ENCODE assay signal across 7 mouse cellular contexts in the genomic region with DNA sequence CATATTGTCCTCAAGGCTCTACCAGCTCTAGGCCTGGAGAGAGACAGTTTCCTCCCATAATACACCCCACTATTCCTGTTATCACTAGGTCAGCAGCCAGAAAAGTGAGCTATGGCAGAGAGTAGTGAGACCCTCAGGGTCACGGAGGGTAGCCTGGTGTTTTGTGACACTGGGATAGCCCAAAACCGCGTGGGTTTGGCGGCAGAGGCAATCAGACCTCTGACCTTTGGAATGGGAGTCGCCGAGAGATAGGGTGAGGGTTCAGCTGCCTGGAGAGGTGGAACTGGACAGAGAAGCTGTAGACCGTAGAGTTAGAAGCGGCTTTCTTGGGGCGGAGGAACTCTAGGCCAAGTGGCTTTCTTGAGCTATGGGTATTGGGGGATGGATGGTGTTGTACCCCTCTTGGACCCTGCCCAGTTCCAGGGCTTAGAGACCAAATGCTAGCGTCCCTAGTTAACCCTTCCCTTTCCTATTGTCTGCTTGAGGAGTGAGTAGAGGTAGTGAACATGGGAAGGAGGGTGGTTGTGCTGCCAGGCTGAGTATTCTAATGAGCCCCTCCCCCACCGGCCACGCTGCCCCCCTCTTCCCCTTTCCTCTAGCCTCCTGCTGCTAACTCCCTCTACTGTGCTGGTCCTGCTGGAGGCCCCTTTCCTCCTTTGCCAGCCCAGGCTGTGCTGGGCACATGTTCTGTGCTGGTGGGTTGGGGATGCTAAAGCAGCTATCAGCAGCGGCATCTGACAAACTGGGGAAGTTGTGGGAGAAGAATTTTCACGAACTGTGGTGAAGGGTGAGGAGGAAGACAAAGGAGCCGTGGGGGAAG.
DNase-seq lines count a peak whose midpoint lies in the region; ATAC-seq lines count a peak whose summit lies in the region.

No protein-coding gene starts in this region.

- H3K4me1 ChIP-seq in forebrain, embryonic 10.5 days = peaks cover 79% of the 10 kb centered on the region
- H3K4me1 ChIP-seq in limb, embryonic 11.5 days (ENCODE audit: control insufficient read depth, insufficient read depth, low read length) = peaks cover 32% of the 10 kb centered on the region

- peaks cover 35% of the 10 kb centered on the region for H3K36me3 ChIP-seq in forebrain, embryonic 10.5 days (replicated peaks)
- H3K36me3 ChIP-seq in limb, embryonic 11.5 days (ENCODE audit: control insufficient read depth, insufficient read depth, low read length) = peaks cover 24% of the 10 kb centered on the region

- 5% methylated on average over 15 of the region's 15 CpGs for WGBS in forebrain, embryonic 10.5 days
- WGBS in limb, embryonic 11.5 days = under 1% methylated on average over 15 of the region's 15 CpGs

- H3K9me3 ChIP-seq in forebrain, embryonic 10.5 days = no peaks in the 10 kb centered on the region
- no peaks in the 10 kb centered on the region for H3K9me3 ChIP-seq in limb, embryonic 11.5 days (ENCODE audit: control insufficient read depth, low read length)

- H3K4me3 ChIP-seq in forebrain, embryonic 10.5 days = peak overlapping the region; percentile 70
- peak overlapping the region; percentile 40 for H3K4me3 ChIP-seq in limb, embryonic 11.5 days (ENCODE audit: low read depth, low read length)

- peaks cover 24% of the 10 kb centered on the region for H3K27me3 ChIP-seq in forebrain, embryonic 10.5 days (ENCODE audit: poor library complexity, severe bottlenecking)
- no peaks in the 10 kb centered on the region for H3K27me3 ChIP-seq in limb, embryonic 11.5 days (ENCODE audit: control insufficient read depth, insufficient read depth, low read length)

- peak; percentile 15; the same call in 1 of the 2 replicates for ATAC-seq in limb, embryonic 11.5 days (ENCODE audit: insufficient number of reproducible peaks, low FRiP score, low TSS enrichment, low read depth)

- DNase-seq in right cerebral cortex, adult 18-20 months = peak; percentile 56
- no peak for DNase-seq in right cerebral cortex, postnatal 36 days (ENCODE audit: low spot score in 2 of 2)
- DNase-seq in forebrain, embryonic 10.5 days (ENCODE audit: extremely low spot score, low spot score) = peak; percentile 62
- peak; percentile 70 for DNase-seq in limb, embryonic 11.5 days (ENCODE audit: low spot score)
- peak; percentile 61 for DNase-seq in neural tube, embryonic 10.5 days (ENCODE audit: extremely low spot score, low spot score)
- DNase-seq in left cerebral cortex, adult 11 months (ENCODE audit: low spot score) = no peak
- no peak for DNase-seq in layer of hippocampus, adult 8-10 months (ENCODE audit: low spot score in 2 of 2)

- H3K4me2 ChIP-seq in limb, embryonic 11.5 days (ENCODE audit: low read depth, severe bottlenecking) = peak overlapping the region; percentile 91

- H3K27ac ChIP-seq in forebrain, embryonic 10.5 days = peak overlapping the region; percentile 97
- peak overlapping the region; percentile 90 for H3K27ac ChIP-seq in limb, embryonic 11.5 days (replicated peaks; ENCODE audit: low read depth, low read length)

- peak overlapping the region; percentile 88 for H3K9ac ChIP-seq in limb, embryonic 11.5 days (ENCODE audit: low read length)

Comparison
In these comparisons a context has a peak if more than half of its experiments do, and no peak if none do; other contexts are left out.
1. DNase-seq: peak in right cerebral cortex, adult 18-20 months (single experiment), forebrain, embryonic 10.5 days (single experiment), limb, embryonic 11.5 days (single experiment) and neural tube, embryonic 10.5 days (single experiment); none in right cerebral cortex, postnatal 36 days (0 of 2), left cerebral cortex, adult 11 months (single experiment) and layer of hippocampus, adult 8-10 months (0 of 2).